Mouse (Mus musculus): ENCODE data around the gene Slc25a45. TPM values are rescaled to one million over a fixed set of nuclear protein-coding genes. Genes with fewer than 3 reads are reported as not detected.

Slc25a45 gene
- polyA plus RNA-seq, 1 experiment from 2014 or later = 5.9 TPM

DNA sequence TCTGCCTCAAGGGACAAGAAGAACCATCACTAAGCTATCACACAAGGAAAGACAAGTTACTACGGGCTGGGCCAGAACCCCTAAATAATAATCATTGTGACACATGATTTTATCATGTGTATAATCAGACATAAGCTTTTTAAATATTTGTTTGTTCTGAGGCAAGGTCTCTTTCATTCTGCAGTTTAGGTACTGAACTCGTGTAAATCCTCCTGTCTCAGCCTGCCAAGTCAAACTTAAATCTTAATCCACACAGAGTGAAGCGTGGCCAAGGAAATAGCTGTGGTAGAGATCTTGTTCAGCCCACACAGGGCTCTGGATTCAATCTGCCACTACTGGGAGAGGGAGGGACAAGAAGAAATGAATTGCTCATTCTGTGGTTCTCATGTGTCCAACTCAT is 29.7 kb downstream of the Slc25a45 start:
- Histone ChIP-seq H3K4me3 (replicated peaks) (no peak overlapping the region), H3K36me3 (peaks cover 49% of the 10 kb centered on the region), H3K27ac (replicated peaks) (no peak overlapping the region), H3K4me2 (replicated peaks) (no peak overlapping the region), H3K4me1 (peaks cover 22% of the 10 kb centered on the region), H3K27me3 (no peaks in the 10 kb centered on the region), H3K9ac (no peak overlapping the region), H3K9me3 (replicated peaks) (no peaks in the 10 kb centered on the region)
- no peak for ATAC-seq (ENCODE audit: insufficient number of reproducible peaks, low FRiP score, low TSS enrichment, low read depth)
- WGBS = 56% methylated on average over 3 of the region's 3 CpGs

DNA sequence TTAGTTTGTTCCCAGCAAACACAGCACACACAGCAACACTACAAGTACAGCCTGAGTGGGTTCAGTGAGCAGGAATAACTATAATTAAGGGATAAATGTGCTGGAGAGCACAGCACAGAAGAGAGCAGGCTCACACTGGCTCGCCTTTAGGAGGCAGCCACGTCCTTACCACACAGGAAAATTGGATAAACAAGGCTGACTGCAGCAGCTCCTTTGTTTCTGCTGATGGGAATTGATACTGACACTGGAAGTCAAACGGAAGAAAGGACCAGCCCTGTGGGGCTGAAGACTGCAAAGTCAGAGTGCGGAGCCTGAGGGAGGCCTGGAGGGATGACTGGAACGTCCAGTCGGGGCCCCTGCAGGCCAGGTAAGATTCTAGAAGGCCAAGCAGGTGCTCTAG is 32.6 kb downstream of the Slc25a45 start:
- peak overlapping the region; percentile 68 for H3K27ac ChIP-seq (replicated peaks)
- peak overlapping the region; percentile 34; the same call in 1 of the 2 replicates for H3K9ac ChIP-seq
- peak; percentile 26; the same call in 1 of the 2 replicates for ATAC-seq (ENCODE audit: insufficient number of reproducible peaks, low FRiP score, low TSS enrichment, low read depth)
- peaks cover 19% of the 10 kb centered on the region for H3K36me3 ChIP-seq
- no peaks in the 10 kb centered on the region for H3K9me3 ChIP-seq (replicated peaks)
- peaks cover 30% of the 10 kb centered on the region for H3K4me1 ChIP-seq
- no peaks in the 10 kb centered on the region for H3K27me3 ChIP-seq
- H3K4me3 ChIP-seq (replicated peaks) = peak overlapping the region; percentile 16; the same call in 1 of the 2 replicates
- H3K4me2 ChIP-seq (replicated peaks) = peak overlapping the region; percentile 75
- 29% methylated on average over 6 of the region's 6 CpGs for WGBS

DNA sequence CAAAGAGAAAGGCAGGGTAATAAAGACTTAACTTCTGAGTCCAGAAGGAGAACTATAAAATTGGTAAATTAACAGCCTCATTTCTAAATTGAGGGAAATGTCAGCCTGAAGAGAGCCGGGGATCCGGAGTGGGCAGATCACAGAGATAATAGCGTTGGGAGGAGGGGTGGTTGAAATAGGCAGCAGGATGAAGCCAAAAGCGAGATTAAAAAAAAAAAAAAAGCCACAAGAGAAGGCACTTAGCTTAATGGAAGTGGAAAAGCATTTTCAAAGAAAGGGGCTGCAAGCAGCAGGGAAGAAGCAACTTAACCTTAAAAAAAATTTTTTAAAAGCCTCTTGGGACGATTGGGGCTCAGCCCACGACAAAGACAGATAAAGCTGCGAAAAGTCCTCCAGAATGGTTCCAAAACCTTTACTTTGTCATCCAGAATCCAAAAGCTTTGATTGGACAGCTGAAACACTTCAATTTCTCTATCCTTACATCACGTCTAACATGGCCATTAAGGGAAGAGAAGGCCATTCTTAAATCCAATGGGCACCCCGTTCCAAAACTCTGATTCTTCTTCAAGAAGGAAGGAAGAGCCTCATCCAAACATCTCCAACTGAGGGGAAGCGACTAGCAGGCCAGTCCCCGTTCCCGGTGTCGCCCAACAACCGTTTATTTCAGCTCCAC is 34.0 kb downstream of the Slc25a45 start:
- H3K9ac ChIP-seq = peak overlapping the region; percentile 86
- H3K27me3 ChIP-seq = no peaks in the 10 kb centered on the region
- ATAC-seq (ENCODE audit: insufficient number of reproducible peaks, low FRiP score, low TSS enrichment, low read depth) = no peak
- H3K4me2 ChIP-seq (replicated peaks) = peak overlapping the region; percentile 75
- H3K36me3 ChIP-seq = peaks cover 10% of the 10 kb centered on the region
- H3K4me1 ChIP-seq = peaks cover 30% of the 10 kb centered on the region
- H3K4me3 ChIP-seq (replicated peaks) = peak overlapping the region; percentile 63
- H3K9me3 ChIP-seq (replicated peaks) = no peaks in the 10 kb centered on the region
- 3% methylated on average over 14 of the region's 14 CpGs for WGBS
- peak overlapping the region; percentile 88 for H3K27ac ChIP-seq (replicated peaks)

DNA sequence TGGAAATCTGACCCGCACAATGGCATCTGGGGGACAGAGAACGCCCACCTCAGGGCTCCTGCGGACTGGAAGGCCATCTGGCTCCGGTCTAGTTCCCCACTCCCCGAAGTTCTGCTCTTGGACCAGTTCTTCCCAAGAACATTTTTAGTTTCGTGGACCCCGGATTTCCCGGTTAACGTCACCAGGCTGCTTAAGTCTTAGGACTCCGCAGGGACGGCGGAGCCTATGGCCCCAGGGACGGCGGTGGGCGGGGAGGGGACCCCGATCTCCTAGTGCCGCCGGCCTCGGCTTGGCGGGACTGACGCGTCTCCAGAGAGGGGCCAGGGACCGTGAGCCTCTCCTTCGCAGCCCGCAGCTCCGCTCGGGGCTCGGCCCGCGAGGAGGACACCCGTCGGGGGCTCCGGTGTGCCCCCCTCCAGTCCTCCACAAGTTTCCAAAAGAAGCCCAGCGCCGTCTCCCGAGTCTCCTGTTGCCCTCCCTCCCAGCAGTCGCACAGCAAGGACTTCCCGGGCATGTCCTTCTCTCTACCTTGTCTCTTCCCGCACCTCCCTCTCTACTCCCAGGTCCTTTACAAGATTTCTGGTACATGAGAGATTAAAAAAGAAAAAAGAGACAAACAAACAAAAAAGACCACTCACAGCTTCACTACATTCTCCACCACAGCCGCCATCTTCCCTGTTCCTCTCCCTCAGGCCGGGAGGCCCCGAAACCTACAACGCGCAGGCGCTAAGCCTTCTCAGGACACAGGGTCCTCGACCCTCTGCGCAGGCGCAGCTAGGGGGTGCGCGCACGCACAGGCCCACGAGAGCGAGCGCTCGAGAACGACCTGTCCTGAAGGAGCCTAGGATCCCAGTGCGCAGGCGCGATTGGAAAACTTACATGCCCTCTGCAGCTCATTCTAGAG is 34.7 kb downstream of the Slc25a45 start:
- peak overlapping the region; percentile 88 for H3K27ac ChIP-seq (replicated peaks)
- under 1% methylated on average over 59 of the region's 59 CpGs for WGBS
- H3K9me3 ChIP-seq (replicated peaks) = no peaks in the 10 kb centered on the region
- H3K9ac ChIP-seq = peak overlapping the region; percentile 86
- H3K27me3 ChIP-seq = no peaks in the 10 kb centered on the region
- peak overlapping the region; percentile 75 for H3K4me2 ChIP-seq (replicated peaks)
- H3K4me1 ChIP-seq = peaks cover 30% of the 10 kb centered on the region
- H3K36me3 ChIP-seq = peaks cover 10% of the 10 kb centered on the region
- peak overlapping the region; percentile 63 for H3K4me3 ChIP-seq (replicated peaks)
- peak; percentile 95 for ATAC-seq (ENCODE audit: insufficient number of reproducible peaks, low FRiP score, low TSS enrichment, low read depth)

DNA sequence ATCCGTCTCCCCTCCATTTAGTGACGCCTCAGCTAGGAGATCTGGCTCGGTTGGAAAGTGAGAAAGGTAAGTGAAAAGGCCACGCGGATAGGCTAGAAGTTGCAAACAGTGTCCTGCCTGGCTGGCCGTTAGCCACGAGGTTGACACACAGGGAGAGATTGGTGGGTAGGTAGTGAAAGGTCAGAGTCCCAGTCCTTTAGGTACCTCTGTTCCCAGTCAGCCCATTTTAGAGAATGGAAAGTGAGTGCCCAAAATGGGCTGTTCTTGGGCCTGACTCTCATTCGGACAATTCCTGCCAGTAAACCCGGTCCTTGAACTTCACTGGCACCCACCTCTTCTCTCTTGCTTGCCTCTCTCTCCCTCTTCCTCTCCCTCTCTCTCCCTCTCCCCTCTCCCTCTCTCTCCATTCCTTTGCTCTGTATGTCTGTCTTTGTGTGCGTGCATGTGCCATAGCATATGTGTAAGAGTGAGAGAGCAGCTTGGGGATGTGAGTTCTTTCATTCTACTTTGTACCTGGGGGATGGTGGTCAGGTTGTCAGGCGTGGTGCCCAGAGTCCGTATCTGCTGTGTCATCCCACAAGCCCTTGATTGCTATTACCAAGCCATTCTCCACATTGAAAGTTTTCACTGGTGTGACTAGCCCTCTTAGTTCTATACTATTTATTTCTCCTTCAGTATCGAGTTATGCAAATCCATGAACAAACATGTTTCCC is 35.6 kb downstream of the Slc25a45 start, which contains the start of gene Dpf2:
Gene Dpf2, minus strand, starts transcription at position 4 of the 713 bp plus-strand sequence.
- Histone ChIP-seq H3K36me3 (peaks cover 18% of the 10 kb centered on the region), H3K9me3 (replicated peaks) (no peaks in the 10 kb centered on the region), H3K4me1 (peaks cover 30% of the 10 kb centered on the region), H3K9ac (peak within 1 kb of the TSS; percentile 86), H3K4me3 (replicated peaks) (peak within 1 kb of the TSS; percentile 63), H3K27ac (replicated peaks) (peak within 1 kb of the TSS; percentile 88), H3K4me2 (replicated peaks) (peak within 1 kb of the TSS; percentile 75), H3K27me3 (no peaks in the 10 kb centered on the region)
- 20% methylated on average over 13 of the region's 13 CpGs for whole genome bisulfite sequencing
- ATAC-seq (ENCODE audit: insufficient number of reproducible peaks, low FRiP score, low TSS enrichment, low read depth) = peak; percentile 11; the same call in 1 of the 2 replicates

DNA sequence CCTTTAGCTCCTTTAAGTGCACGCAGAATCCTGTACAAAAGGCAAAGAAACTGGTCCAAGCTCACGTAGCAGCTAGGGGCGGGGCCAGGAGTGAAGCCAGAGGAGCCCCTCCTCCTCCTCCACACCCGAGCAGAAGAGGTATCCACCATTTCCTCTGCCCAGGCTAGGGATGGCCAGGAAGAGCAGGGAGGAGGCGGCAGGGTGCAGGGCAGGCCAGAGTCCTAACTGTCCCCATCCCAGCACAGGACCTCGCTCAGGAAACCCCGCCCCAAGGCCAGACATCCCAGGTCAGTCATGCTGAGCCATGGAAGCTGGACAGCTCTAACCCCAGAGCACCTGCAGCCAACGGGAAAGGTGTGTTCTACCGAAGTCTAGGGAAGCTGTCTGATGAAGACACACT is 44.1 kb downstream of the Slc25a45 start:
- H3K4me1 ChIP-seq = peaks cover 27% of the 10 kb centered on the region
- no peak overlapping the region for H3K27ac ChIP-seq (replicated peaks)
- H3K4me3 ChIP-seq (replicated peaks) = 0 out of 2 replicates have a peak overlapping the region, but pooled peaks have one; percentile 6
- H3K9me3 ChIP-seq (replicated peaks) = no peaks in the 10 kb centered on the region
- no peak for ATAC-seq (ENCODE audit: insufficient number of reproducible peaks, low FRiP score, low TSS enrichment, low read depth)
- 0 out of 2 replicates have a peak overlapping the region, but pooled peaks have one; percentile 23 for H3K9ac ChIP-seq
- no peaks in the 10 kb centered on the region for H3K27me3 ChIP-seq
- WGBS = 19% methylated on average over 9 of the region's 9 CpGs
- peaks cover 17% of the 10 kb centered on the region for H3K36me3 ChIP-seq
- peak overlapping the region; percentile 27 for H3K4me2 ChIP-seq (replicated peaks)

DNA sequence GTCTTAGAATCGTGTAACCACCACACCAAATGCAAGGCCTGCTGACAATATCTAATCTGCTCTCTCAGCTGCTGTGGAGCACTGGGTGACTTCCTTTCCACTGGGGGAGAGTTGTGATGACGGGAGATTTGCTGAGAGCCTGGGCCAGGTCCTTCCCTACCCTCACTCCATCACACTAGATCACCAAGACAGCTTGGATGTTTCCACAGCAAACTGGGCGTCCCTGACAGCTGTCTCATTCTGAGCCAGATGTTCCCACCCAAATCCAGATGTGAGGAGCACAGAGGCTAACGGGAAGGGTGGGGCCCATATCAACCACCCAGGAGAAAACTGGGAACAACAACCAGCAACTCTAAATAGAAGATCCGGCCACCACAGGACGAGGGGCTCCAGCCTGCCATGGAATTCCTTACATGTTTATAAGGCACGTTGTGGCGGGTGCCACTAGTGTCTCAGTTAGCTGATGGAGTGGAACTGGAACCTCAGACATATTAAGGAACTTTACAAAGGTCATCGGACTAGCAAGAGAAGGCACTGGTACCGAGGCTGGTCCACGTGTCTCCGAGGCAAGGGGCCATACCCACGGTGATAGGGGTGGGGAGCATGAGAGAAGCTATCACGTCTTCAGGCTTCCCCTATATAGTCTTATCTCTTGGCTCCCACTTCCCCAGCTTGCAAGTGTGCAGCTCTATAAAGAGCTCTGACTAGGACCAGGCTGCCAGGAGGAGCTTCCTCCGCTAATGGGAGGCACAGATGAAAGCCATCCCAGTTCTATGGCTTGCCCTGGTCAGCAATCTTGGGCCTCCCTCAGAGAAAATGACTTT is 44.7 kb downstream of the Slc25a45 start:
- Histone ChIP-seq H3K4me1 (peaks cover 27% of the 10 kb centered on the region), H3K9ac (peak overlapping the region; percentile 23; the same call in 1 of the 2 replicates), H3K27ac (replicated peaks) (no peak overlapping the region), H3K27me3 (no peaks in the 10 kb centered on the region), H3K36me3 (peaks cover 11% of the 10 kb centered on the region), H3K4me3 (replicated peaks) (no peak overlapping the region), H3K9me3 (replicated peaks) (no peaks in the 10 kb centered on the region), H3K4me2 (replicated peaks) (peak overlapping the region; percentile 27)
- WGBS = 54% methylated on average over 15 of the region's 15 CpGs
- no peak for ATAC-seq (ENCODE audit: insufficient number of reproducible peaks, low FRiP score, low TSS enrichment, low read depth)

DNA sequence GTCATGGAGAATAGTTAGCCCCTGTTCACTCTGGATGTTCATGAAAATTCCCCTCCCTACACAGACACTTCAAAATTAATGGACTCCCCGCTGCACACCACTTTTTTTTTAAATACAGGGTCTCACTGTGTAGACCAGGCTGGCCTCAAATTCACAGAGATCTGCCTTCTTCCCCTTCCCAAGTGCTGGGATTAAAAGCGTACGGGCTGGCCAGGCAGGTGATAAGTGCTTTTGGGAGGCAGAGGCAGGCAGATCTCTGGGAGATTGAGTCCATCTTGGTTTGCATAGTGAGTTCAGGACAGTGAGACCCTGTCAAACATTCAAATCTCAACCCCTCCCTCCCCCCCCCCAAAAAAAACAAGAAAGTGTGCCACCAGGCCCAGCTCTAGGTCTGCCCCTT is 45.4 kb downstream of the Slc25a45 start:
- Histone ChIP-seq H3K4me1 (peaks cover 27% of the 10 kb centered on the region), H3K27ac (replicated peaks) (no peak overlapping the region), H3K4me3 (replicated peaks) (no peak overlapping the region), H3K36me3 (peaks cover 5% of the 10 kb centered on the region), H3K9me3 (replicated peaks) (no peaks in the 10 kb centered on the region), H3K27me3 (no peaks in the 10 kb centered on the region), H3K4me2 (replicated peaks) (0 out of 2 replicates have a peak overlapping the region, but pooled peaks have one; percentile 27), H3K9ac (no peak overlapping the region)
- whole genome bisulfite sequencing = 93% methylated on average over 3 of the region's 3 CpGs
- no peak for ATAC-seq (ENCODE audit: insufficient number of reproducible peaks, low FRiP score, low TSS enrichment, low read depth)

DNA sequence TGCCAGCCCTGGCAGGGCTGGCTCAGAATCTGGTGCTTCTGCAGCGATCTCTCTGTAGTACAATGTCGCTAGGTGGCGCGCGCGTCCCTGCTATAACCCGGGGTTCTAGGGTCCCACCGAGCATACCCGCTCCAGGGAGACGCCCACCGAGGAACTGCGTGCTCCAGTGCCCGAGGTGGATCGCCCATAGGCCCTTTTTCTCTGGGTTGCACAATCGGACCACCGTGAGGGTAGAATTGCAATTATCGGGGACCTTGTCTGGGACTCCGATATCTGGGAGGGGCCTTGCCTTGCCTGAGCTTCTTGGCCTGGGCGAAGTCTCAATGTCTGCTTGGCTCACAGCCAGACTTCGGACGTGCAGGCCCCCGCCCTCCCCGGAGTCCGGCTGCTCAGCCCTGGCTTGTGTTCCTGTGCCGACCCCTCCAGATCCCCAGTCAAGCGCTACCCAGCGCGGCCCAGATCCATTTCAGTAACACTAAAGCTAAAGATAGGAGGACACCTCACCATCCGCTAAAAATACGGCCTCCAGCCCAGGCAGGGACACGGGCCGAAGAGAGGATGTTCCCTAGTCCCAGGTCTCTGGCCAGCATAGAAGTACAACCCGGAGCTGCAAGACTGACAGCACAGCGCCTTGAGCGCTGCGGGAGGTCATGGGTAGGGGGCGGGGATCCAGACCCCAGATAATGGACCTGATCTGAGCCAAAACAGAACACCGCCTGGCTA is 46.5 kb downstream of the Slc25a45 start:
- WGBS = under 1% methylated on average over 38 of the region's 38 CpGs
- H3K27ac ChIP-seq (replicated peaks) = peak overlapping the region; percentile 87
- peak; percentile 69 for ATAC-seq (ENCODE audit: insufficient number of reproducible peaks, low FRiP score, low TSS enrichment, low read depth)
- peaks cover 38% of the 10 kb centered on the region for H3K4me1 ChIP-seq
- no peaks in the 10 kb centered on the region for H3K27me3 ChIP-seq
- H3K9ac ChIP-seq = peak overlapping the region; percentile 54
- peak overlapping the region; percentile 99 for H3K4me2 ChIP-seq (replicated peaks)
- H3K36me3 ChIP-seq = no peaks in the 10 kb centered on the region
- peak overlapping the region; percentile 67 for H3K4me3 ChIP-seq (replicated peaks)
- H3K9me3 ChIP-seq (replicated peaks) = no peaks in the 10 kb centered on the region

DNA sequence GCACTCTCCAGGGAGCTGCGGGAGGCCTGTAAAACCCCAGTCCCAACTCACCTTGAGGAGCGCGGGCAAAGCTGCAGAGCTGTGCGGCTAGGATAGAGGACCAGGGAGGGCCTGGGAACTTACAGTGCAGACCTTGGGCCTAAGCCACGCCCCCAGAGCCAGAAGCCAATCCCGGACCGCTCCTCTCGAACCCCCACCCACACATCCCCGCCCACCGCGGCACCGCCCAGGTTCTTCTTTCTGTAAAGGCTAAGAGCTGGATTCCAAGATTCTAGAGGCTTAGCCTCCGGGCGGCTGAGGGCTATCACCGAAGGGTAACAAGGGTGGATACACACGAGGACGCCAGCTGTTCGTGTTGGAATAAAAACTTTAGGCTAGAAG is 47.1 kb downstream of the Slc25a45 start, which contains the start of gene Cdc42ep2:
Gene Cdc42ep2, minus strand, starts transcription at position 104 of the 381 bp plus-strand sequence.
- Histone ChIP-seq H3K27me3 (no peaks in the 10 kb centered on the region), H3K4me2 (replicated peaks) (peak within 1 kb of the TSS; percentile 99), H3K4me1 (peaks cover 40% of the 10 kb centered on the region), H3K9ac (peak within 1 kb of the TSS; percentile 54), H3K4me3 (replicated peaks) (peak within 1 kb of the TSS; percentile 67), H3K27ac (replicated peaks) (peak within 1 kb of the TSS; percentile 87), H3K9me3 (replicated peaks) (no peaks in the 10 kb centered on the region), H3K36me3 (no peaks in the 10 kb centered on the region)
- 0% methylated on average over 18 of the region's 18 CpGs for WGBS
- ATAC-seq (ENCODE audit: insufficient number of reproducible peaks, low FRiP score, low TSS enrichment, low read depth) = peak; percentile 95

All from embryonic facial prominence, embryonic 15.5 days (tissue).